Mouse (Mus musculus) cerebellum, postnatal 10 days (tissue): ENCODE data around the gene Pkd1l2.

ENCODE experiments used
- DNase-seq, 2 experiments: peaks; one replicate each; pipeline ENCODE4 v3.0.0; 2021; ENCODE audit warnings: mixed read lengths in 2 of 2

The Pkd1l2 gene

GRCm38 (mm10) chr8:117082399-117082872 is at the start of gene Pkd1l2:
Gene Pkd1l2 (minus strand): TSS chr8:117082449.
- DNase-seq = no peak

GRCm38 (mm10) chr8:117127063-117127462 is 44.8 kb upstream of the Pkd1l2 start:
- DNase-seq = no peak

GRCm38 (mm10) chr8:117126411-117126810 is 44.2 kb upstream of the Pkd1l2 start:
- no peak for DNase-seq

- no peak for DNase-seq
These were observed 43.6 kb upstream of the Pkd1l2 start for GRCm38 (mm10) chr8:117125854-117126253.

- DNase-seq = no peak
These were observed 41.8 kb upstream of the Pkd1l2 start for GRCm38 (mm10) chr8:117123850-117124633.

- no peak for DNase-seq
These were observed 39.0 kb upstream of the Pkd1l2 start for GRCm38 (mm10) chr8:117121277-117121676.

- no peak for DNase-seq
These were observed 36.2 kb upstream of the Pkd1l2 start for GRCm38 (mm10) chr8:117118409-117118808.

GRCm38 (mm10) chr8:117116534-117116933 is 34.3 kb upstream of the Pkd1l2 start:
- peak; percentile 46 for DNase-seq

- DNase-seq = peak; percentile 71 to 72
These were observed 33.6 kb upstream of the Pkd1l2 start for GRCm38 (mm10) chr8:117115676-117116446.

GRCm38 (mm10) chr8:117115094-117115493 is 32.8 kb upstream of the Pkd1l2 start:
- DNase-seq = peak; percentile 45 to 55

GRCm38 (mm10) chr8:117112261-117112660 is 30.0 kb upstream of the Pkd1l2 start:
- no peak for DNase-seq

GRCm38 (mm10) chr8:117111641-117112040 is 29.4 kb upstream of the Pkd1l2 start:
- no peak for DNase-seq

- DNase-seq = peak; percentile 81 to 84
These were observed 27.6 kb upstream of the Pkd1l2 start for GRCm38 (mm10) chr8:117109801-117110390.

GRCm38 (mm10) chr8:117109018-117109711 is 26.9 kb upstream of the Pkd1l2 start:
- DNase-seq = no peak

GRCm38 (mm10) chr8:117107533-117107932 is 25.3 kb upstream of the Pkd1l2 start:
- DNase-seq = peak; percentile 85 to 90

GRCm38 (mm10) chr8:117097564-117098191 is 15.4 kb upstream of the Pkd1l2 start:
- peak; percentile 85 to 92 for DNase-seq

GRCm38 (mm10) chr8:117097051-117097563 is 14.9 kb upstream of the Pkd1l2 start:
- DNase-seq = peak; percentile 36 to 42

- DNase-seq = no peak
These were observed 13.4 kb upstream of the Pkd1l2 start, which contains the start of gene Bco1 for GRCm38 (mm10) chr8:117095647-117096046. Gene Bco1 (plus strand): TSS chr8:117095854.

- no peak for DNase-seq
These were observed 11.8 kb upstream of the Pkd1l2 start for GRCm38 (mm10) chr8:117094053-117094452.

- no peak for DNase-seq
These were observed 7.6 kb upstream of the Pkd1l2 start for GRCm38 (mm10) chr8:117089802-117090201.

- DNase-seq = no peak
These were observed 4.8 kb upstream of the Pkd1l2 start for GRCm38 (mm10) chr8:117087036-117087435.

- no peak for DNase-seq
These were observed 3.3 kb upstream of the Pkd1l2 start for GRCm38 (mm10) chr8:117085521-117085920.
